Mouse (Mus musculus) MEL (cell line): ENCODE data around the gene Ptrh2. TPM values are rescaled to one million over a fixed set of nuclear protein-coding genes. Genes with fewer than 3 reads are reported as not detected.
A peak's percentile ranks its signal among the peaks of the same experiment; 100 is the strongest.

ENCODE experiments used
- DNase-seq: peaks from one replicate; pipeline ENCODE4 v3.0.0; 2011; ENCODE audit warnings: low read depth, low spot score
- H3K27ac ChIP-seq: 2 replicates; pipeline ENCODE4 v1.5.1; 2012; ENCODE audit warnings: low read depth, mild to moderate bottlenecking, control low read depth, low read length, moderate library complexity; ENCODE audit not compliant: control insufficient read depth
- H3K27me3 ChIP-seq, 2 experiments: fragments of 150-350 bp in 1 of 2; sonication (generic) in 1 of 2; 2 replicates each; pipeline ENCODE4 v1.6.1; 2012; ENCODE audit warnings: low read length in 2 of 2, mild to moderate bottlenecking in 2 of 2, improper control_type of control experiment in 1 of 2, moderate library complexity in 1 of 2; ENCODE audit not compliant: insufficient read depth in 2 of 2, control insufficient read depth in 1 of 2
- H3K36me3 ChIP-seq, 2 experiments: 2 replicates each; pipeline ENCODE4 v1.6.1; 2012 to 2014; ENCODE audit warnings: low read length in 2 of 2, improper control_type of control experiment in 1 of 2, inconsistent platforms in 1 of 2, mild to moderate bottlenecking in 1 of 2; ENCODE audit not compliant: insufficient read depth in 2 of 2, control insufficient read depth in 1 of 2
- H3K4me1 ChIP-seq, 2 experiments: fragments of 150-350 bp in 1 of 2; sonication (generic) in 1 of 2; 2 replicates each; pipeline ENCODE4 v1.6.1; 2012; ENCODE audit warnings: low read length in 2 of 2, improper control_type of control experiment in 1 of 2, mild to moderate bottlenecking in 1 of 2; ENCODE audit not compliant: insufficient read depth in 2 of 2, control insufficient read depth in 1 of 2
- H3K4me3 ChIP-seq, 2 experiments: fragments of 150-350 bp in 1 of 2; sonication (generic) in 1 of 2; 2 replicates each; pipeline ENCODE4 v1.5.1; 2012; ENCODE audit warnings: low read depth in 2 of 2, low read length in 2 of 2, mild to moderate bottlenecking in 2 of 2, moderate library complexity in 2 of 2, control low read depth in 1 of 2, improper control_type of control experiment in 1 of 2; ENCODE audit not compliant: control insufficient read depth in 1 of 2, insufficient read depth in 1 of 2
- H3K79me2 ChIP-seq: 2 replicates; pipeline ENCODE4 v1.6.1; 2012; ENCODE audit warnings: mild to moderate bottlenecking, low read length, moderate library complexity; ENCODE audit not compliant: control insufficient read depth, poor library complexity, insufficient read depth
- H3K9ac ChIP-seq: 2 replicates; pipeline ENCODE4 v1.6.1; 2012; ENCODE audit warnings: low read depth, mild to moderate bottlenecking, control low read depth, low read length, moderate library complexity; ENCODE audit not compliant: control insufficient read depth, poor library complexity, severe bottlenecking
- H3K9me3 ChIP-seq: fragments of 150-350 bp; sonication (generic); replicated peaks from 2 replicates; pipeline ENCODE4 v1.6.1; 2012; ENCODE audit warnings: mild to moderate bottlenecking, low read length, improper control_type of control experiment, moderate library complexity; ENCODE audit not compliant: insufficient read depth
- CHD1 ChIP-seq: IDR thresholded peaks from 2 replicates; pipeline ENCODE4 v1.6.1; 2012; ENCODE audit warnings: low read depth, mild to moderate bottlenecking, inconsistent platforms, low read length, improper control_type of control experiment
- CTCF ChIP-seq, 3 experiments: IDR thresholded peaks in 2 of 3; conservative IDR thresholded peaks in 1 of 3; 2 replicates each; pipeline ENCODE4 v1.5.1; 2011 to 2012; ENCODE audit warnings: low read length in 3 of 3, low read depth in 2 of 3, mild to moderate bottlenecking in 2 of 3, improper control_type of control experiment in 1 of 3, inconsistent platforms in 1 of 3, mixed read lengths in 1 of 3, moderate library complexity in 1 of 3; ENCODE audit not compliant: control insufficient read depth in 1 of 3, insufficient read depth in 1 of 3, poor library complexity in 1 of 3, severe bottlenecking in 1 of 3
- E2F4 ChIP-seq: IDR thresholded peaks from 2 replicates; pipeline ENCODE4 v1.6.1; 2011; ENCODE audit warnings: low read depth, low read length, improper control_type of control experiment, borderline replicate concordance
- ELF1 ChIP-seq: IDR thresholded peaks from 2 replicates; pipeline ENCODE4 v1.6.1; 2014; ENCODE audit warnings: low read depth, mild to moderate bottlenecking, inconsistent platforms, low read length, improper control_type of control experiment, moderate library complexity
- EP300 ChIP-seq, 2 experiments: IDR thresholded peaks; 2 replicates each; pipeline ENCODE4 v1.6.1; 2011; ENCODE audit warnings: improper control_type of control experiment in 2 of 2, low read length in 2 of 2, low read depth in 1 of 2, mild to moderate bottlenecking in 1 of 2
- ETS1 ChIP-seq: IDR thresholded peaks from 2 replicates; pipeline ENCODE4 v1.6.1; 2012; ENCODE audit warnings: low read depth, mild to moderate bottlenecking, inconsistent platforms, low read length, improper control_type of control experiment, moderate library complexity
- GABPA ChIP-seq: IDR thresholded peaks from 2 replicates; pipeline ENCODE4 v1.6.1; 2012; ENCODE audit warnings: low read depth, mild to moderate bottlenecking, inconsistent platforms, low read length, improper control_type of control experiment, moderate library complexity
- GATA1 ChIP-seq: IDR thresholded peaks from 2 replicates; pipeline ENCODE4 v1.6.1; 2011; ENCODE audit warnings: low read depth, low read length, improper control_type of control experiment
- MAFK ChIP-seq: IDR thresholded peaks from 2 replicates; pipeline ENCODE4 v1.6.1; 2011; ENCODE audit warnings: low read depth, mild to moderate bottlenecking, low read length, improper control_type of control experiment, borderline replicate concordance
- MAX ChIP-seq: IDR thresholded peaks from 2 replicates; pipeline ENCODE4 v1.6.1; 2011; ENCODE audit warnings: low read length, improper control_type of control experiment
- MEF2A ChIP-seq: IDR thresholded peaks from 2 replicates; pipeline ENCODE4 v1.6.1; 2014; ENCODE audit warnings: low read depth, mild to moderate bottlenecking, inconsistent platforms, low read length, improper control_type of control experiment; ENCODE audit not compliant: poor library complexity, insufficient replicate concordance, severe bottlenecking; ENCODE audit errors: extremely low read depth
- MYB ChIP-seq: IDR thresholded peaks from 2 replicates; pipeline ENCODE4 v1.6.1; 2011; ENCODE audit warnings: mild to moderate bottlenecking, low read depth, low read length, improper control_type of control experiment
- NRF1 ChIP-seq: IDR thresholded peaks from 2 replicates; pipeline ENCODE4 v1.6.1; 2014; ENCODE audit warnings: low read depth, mild to moderate bottlenecking, inconsistent platforms, low read length, improper control_type of control experiment, moderate library complexity; ENCODE audit not compliant: poor library complexity, insufficient read depth, severe bottlenecking
- POLR2AphosphoS2 ChIP-seq: IDR thresholded peaks from 2 replicates; pipeline ENCODE4 v1.6.1; 2011; ENCODE audit warnings: low read length, improper control_type of control experiment
- POLR2AphosphoS5 ChIP-seq: IDR thresholded peaks from 2 replicates; pipeline ENCODE4 v1.6.1; 2012; ENCODE audit warnings: low read depth, borderline replicate concordance, mild to moderate bottlenecking, inconsistent platforms, low read length, moderate library complexity, mixed read lengths
- RAD21 ChIP-seq: IDR thresholded peaks from 2 replicates; pipeline ENCODE4 v1.6.1; 2011; ENCODE audit warnings: mild to moderate bottlenecking, low read depth, low read length, improper control_type of control experiment
- RCOR1 ChIP-seq: IDR thresholded peaks from 2 replicates; pipeline ENCODE4 v1.6.1; 2012; ENCODE audit warnings: low read depth, mild to moderate bottlenecking, inconsistent platforms, low read length, improper control_type of control experiment
- SIN3A ChIP-seq: IDR thresholded peaks from 2 replicates; pipeline ENCODE4 v1.6.1; 2012; ENCODE audit warnings: low read length, improper control_type of control experiment, inconsistent platforms
- SMC3 ChIP-seq: IDR thresholded peaks from 2 replicates; pipeline ENCODE4 v1.6.1; 2011; ENCODE audit warnings: low read depth, low read length, improper control_type of control experiment
- TBP ChIP-seq: IDR thresholded peaks from 2 replicates; pipeline ENCODE4 v1.8.0; 2011; ENCODE audit warnings: low read depth, low read length, improper control_type of control experiment
- TCF12 ChIP-seq: IDR thresholded peaks from 2 replicates; pipeline ENCODE4 v1.6.1; 2014; ENCODE audit warnings: low read depth, mild to moderate bottlenecking, inconsistent platforms, low read length, improper control_type of control experiment, moderate library complexity
- UBTF ChIP-seq: IDR thresholded peaks from 2 replicates; pipeline ENCODE4 v1.6.1; 2012; ENCODE audit warnings: low read depth, mild to moderate bottlenecking, inconsistent platforms, low read length, improper control_type of control experiment, moderate library complexity, borderline replicate concordance; ENCODE audit not compliant: insufficient read depth
- ZC3H11A ChIP-seq: IDR thresholded peaks from 2 replicates; pipeline ENCODE4 v1.6.1; 2012; ENCODE audit warnings: low read depth, mild to moderate bottlenecking, inconsistent platforms, low read length, improper control_type of control experiment
- ZKSCAN1 ChIP-seq: IDR thresholded peaks from 2 replicates; pipeline ENCODE4 v1.6.1; 2012; ENCODE audit warnings: low read depth, mild to moderate bottlenecking, inconsistent platforms, low read length, improper control_type of control experiment, moderate library complexity
- ZMIZ1 ChIP-seq: IDR thresholded peaks from 2 replicates; pipeline ENCODE4 v1.6.1; 2012; ENCODE audit warnings: low read depth, mild to moderate bottlenecking, inconsistent platforms, low read length, improper control_type of control experiment, moderate library complexity
- ZNF384 ChIP-seq: IDR thresholded peaks from 2 replicates; pipeline ENCODE4 v1.6.1; 2012; ENCODE audit warnings: low read depth, mild to moderate bottlenecking, inconsistent platforms, low read length, improper control_type of control experiment
- polyA plus RNA-seq, 2 experiments: library from polyadenylated mRNA; stranded (reverse) in 1 of 2; unstranded in 1 of 2; fragments of >175 nt in 1 of 2; fragments of >200 nt in 1 of 2; gene quantifications; 2 replicates each; pipeline versions ENCODE4 v1.2.1 to v1.2.4; 2012; ENCODE audit warnings: low replicate concordance in 2 of 2, low read depth in 1 of 2; ENCODE audit not compliant: insufficient read length in 2 of 2, insufficient read depth in 1 of 2, missing spikeins in 1 of 2
- total RNA-seq: library from RNA; depleted of rRNA; stranded (reverse); fragments of 300-350 nt; gene quantifications from 2 replicates; pipeline ENCODE4 v1.2.3, GENCODE M21; 2012

The Ptrh2 gene
- total and polyA plus RNA-seq, 3 experiments = 30.0 to 40.3 TPM; not detected in 1

DNA sequence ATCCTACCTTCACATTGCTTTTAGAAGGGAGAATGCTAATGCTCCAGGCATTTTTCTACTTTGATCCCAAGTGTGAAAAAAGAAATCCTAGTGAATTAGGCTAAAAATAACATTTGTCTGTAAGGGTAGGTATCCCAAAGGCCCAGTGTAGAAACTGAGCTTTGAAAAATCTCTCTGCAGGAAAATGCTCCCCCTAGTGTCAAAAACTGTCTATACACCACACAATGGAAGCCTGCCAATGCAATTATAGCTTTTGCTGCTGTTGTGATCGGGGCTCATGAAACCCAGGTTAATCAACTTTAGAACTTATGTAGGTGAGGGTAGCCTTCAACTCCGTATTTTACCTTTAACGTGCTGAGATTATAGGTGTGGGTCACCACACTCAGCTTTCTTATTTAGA is 30.3 kb upstream of the Ptrh2 start (continued):
- TF ChIP-seq ZC3H11A (peak; percentile 98), ZNF384 (peak; percentile 52; the same call in 1 of the 2 replicates)

DNA sequence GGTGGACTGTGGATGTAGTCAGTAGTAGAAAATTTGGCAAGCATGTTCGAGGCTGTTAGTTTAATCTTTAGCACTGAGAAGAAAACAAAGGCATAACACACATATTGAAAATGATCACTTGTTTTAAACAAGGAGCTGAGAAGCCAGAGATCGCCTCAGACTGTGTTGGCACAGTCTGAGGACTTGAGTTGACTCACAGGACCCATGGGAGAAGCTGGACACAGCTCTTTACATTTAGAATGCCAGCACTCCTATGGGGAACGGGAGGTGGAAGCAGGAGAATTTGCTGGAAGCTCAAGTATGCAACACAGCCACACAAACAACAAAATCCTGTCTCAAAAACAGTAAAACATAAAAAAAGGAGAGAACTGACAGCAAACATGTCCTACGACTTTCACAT is 29.7 kb upstream of the Ptrh2 start:
- no peak for DNase-seq
- Histone ChIP-seq H3K9ac (no peak overlapping the region), H3K36me3 (peaks cover 7 to 26% of the 10 kb centered on the region in 2 experiments), H3K79me2 (no peaks in the 10 kb centered on the region; the same call in 1 of the 2 replicates), H3K4me3 (no peak overlapping the region), H3K27me3 (no peaks in the 10 kb centered on the region), H3K27ac (no peak overlapping the region), H3K4me1 (peaks cover 10 to 24% of the 10 kb centered on the region in 2 experiments), H3K9me3 (no peaks in the 10 kb centered on the region)
- TF ChIP-seq CTCF (IDR thresholded peaks at IDR 0.05 in 2 of 3, conservative IDR thresholded peaks at IDR 0.05 in 1 of 3; ENCODE audit: control insufficient read depth in 1 of 3, insufficient read depth in 1 of 3, low read depth in 2 of 3, low read length in 3 of 3, poor library complexity in 1 of 3, severe bottlenecking in 1 of 3) (no peak), SIN3A (no peak), NRF1 (no peak), TBP (no peak), POLR2AphosphoS5 (no peak), ELF1 (no peak), ZMIZ1 (no peak), ZKSCAN1 (no peak), MAX (no peak), UBTF (no peak), TCF12 (no peak), EP300 (IDR thresholded peaks at IDR 0.05; ENCODE audit: low read depth in 1 of 2, low read length in 2 of 2) (no peak), GABPA (no peak), SMC3 (no peak)

DNA sequence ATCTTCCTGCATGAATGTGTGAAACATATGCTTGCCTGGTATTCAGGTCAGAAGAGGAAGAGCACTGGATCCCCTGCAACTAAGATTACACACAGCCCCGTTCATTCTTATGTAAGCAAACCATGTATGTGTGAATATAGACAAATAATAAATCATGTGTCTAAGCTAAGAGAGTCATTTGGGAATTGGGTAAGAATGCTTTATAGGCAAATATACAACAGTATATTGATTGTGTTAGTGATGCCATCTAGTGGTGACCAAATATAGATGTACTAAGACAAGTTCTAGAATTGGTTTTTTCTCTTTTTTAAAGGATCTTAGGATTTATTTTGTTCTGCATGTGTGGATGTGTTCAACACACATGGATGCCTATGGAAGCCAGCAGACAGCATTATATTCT is 28.1 kb upstream of the Ptrh2 start:
- no peak for TF ChIP-seq TBP
- no peak for TF ChIP-seq CHD1
- TF ChIP-seq MAFK = 0 out of 2 replicates have a peak, but pooled peaks have one; percentile 42
- TF ChIP-seq GABPA = no peak
- peak; percentile 55; the same call in 1 of the 2 replicates for TF ChIP-seq ZNF384
- TF ChIP-seq E2F4 = no peak
- TF ChIP-seq MYB = no peak
- TF ChIP-seq ETS1 = no peak
- no peak for TF ChIP-seq POLR2AphosphoS2
- peak; percentile 92 for TF ChIP-seq RAD21
- TF ChIP-seq CTCF (IDR thresholded peaks at IDR 0.05 in 2 of 3, conservative IDR thresholded peaks at IDR 0.05 in 1 of 3; ENCODE audit: control insufficient read depth in 1 of 3, insufficient read depth in 1 of 3, low read depth in 2 of 3, low read length in 3 of 3, poor library complexity in 1 of 3, severe bottlenecking in 1 of 3) = peak; percentile 32 to 87 (median 43); a peak in 5 of 6 replicates
- TF ChIP-seq SMC3 = peak; percentile 88
- TF ChIP-seq ZC3H11A = peak; percentile 81
- no peak for TF ChIP-seq GATA1
- TF ChIP-seq MEF2A = no peak
- no peak for TF ChIP-seq RCOR1
- TF ChIP-seq, all 39 proteins: peak for 6
- no peak overlapping the region for H3K4me3 ChIP-seq
- peak; percentile 73 for DNase-seq
- H3K27ac ChIP-seq = no peak overlapping the region
- no peaks in the 10 kb centered on the region for H3K9me3 ChIP-seq
- peaks cover 12 to 26% of the 10 kb centered on the region in 2 experiments for H3K36me3 ChIP-seq
- no peak overlapping the region for H3K9ac ChIP-seq
- peaks cover 10 to 26% of the 10 kb centered on the region in 2 experiments for H3K4me1 ChIP-seq
- no peaks in the 10 kb centered on the region; the same call in 1 of the 2 replicates for H3K79me2 ChIP-seq
- no peaks in the 10 kb centered on the region for H3K27me3 ChIP-seq
